Mouse (Mus musculus) heart, embryonic 13.5 days (tissue): ENCODE measurements around the gene Gjc2. TPM values are rescaled to one million over a fixed set of nuclear protein-coding genes. Genes with fewer than 3 reads are reported as not detected.

Experiments
- ATAC-seq: fragments of 200-750 bp; cut with Nextera tagmentation; 2 replicates; pipeline ENCODE4 v1.8.0; 2017; ENCODE audit warnings: moderate TSS enrichment; ENCODE audit not compliant: insufficient number of reproducible peaks, low FRiP score, low TSS enrichment; ENCODE audit errors: extremely low read depth
- H3K27ac ChIP-seq: fragments of 300-500 bp; sonication (generic); replicated peaks from 2 replicates; pipeline ENCODE4 v1.5.1; 2015; ENCODE audit warnings: moderate library complexity, mild to moderate bottlenecking, inconsistent platforms
- H3K27me3 ChIP-seq: fragments of 300-500 bp; sonication (generic); replicated peaks from 2 replicates; pipeline ENCODE4 v1.6.1; 2015; ENCODE audit warnings: mild to moderate bottlenecking, inconsistent platforms
- H3K36me3 ChIP-seq: fragments of 300-500 bp; sonication (generic); 2 replicates; pipeline ENCODE4 v1.6.1; 2015; ENCODE audit warnings: mild to moderate bottlenecking, inconsistent platforms
- H3K4me1 ChIP-seq: fragments of 300-500 bp; sonication (generic); 2 replicates; pipeline ENCODE4 v1.6.1; 2015; ENCODE audit warnings: inconsistent platforms
- H3K4me2 ChIP-seq: fragments of 300-500 bp; sonication (generic); 2 replicates; pipeline ENCODE4 v1.6.1; 2015; ENCODE audit warnings: inconsistent platforms, mild to moderate bottlenecking, moderate library complexity
- H3K4me3 ChIP-seq: fragments of 300-500 bp; sonication (generic); 2 replicates; pipeline ENCODE4 v1.5.1; 2015; ENCODE audit warnings: moderate library complexity, mild to moderate bottlenecking, inconsistent platforms
- H3K9ac ChIP-seq: fragments of 300-500 bp; sonication (generic); 2 replicates; pipeline ENCODE4 v1.6.1; 2015; ENCODE audit warnings: inconsistent platforms, mild to moderate bottlenecking, moderate library complexity
- H3K9me3 ChIP-seq: fragments of 300-500 bp; sonication (generic); 2 replicates; pipeline ENCODE4 v1.6.1; 2016; ENCODE audit warnings: inconsistent platforms
- WGBS: fragments of 180-500 bp; shearing (Covaris S2); methylation state at CpG from one replicate; pipeline ENCODE4 v1.1.7; 2015; ENCODE audit warnings: mixed read lengths; 5-methylcytosine and 5-hydroxymethylcytosine counted together
- polyA plus RNA-seq: library from polyadenylated mRNA; unstranded; fragments of >200 nt; fragmentation: Nextera tagmentation; extraction: Ambion mirVana; gene quantifications from 2 replicates; pipeline ENCODE4 v1.2.1, GENCODE M21; 2015

The Gjc2 gene
- polyA plus RNA-seq, 1 experiment from 2014 or later: 0.28 TPM

GRCm38 (mm10) chr11:59135051-59135820 lies 47.8 kb downstream of the Gjc2 start:
- no peaks in the 10 kb centered on the region for H3K9me3 ChIP-seq
- peaks cover 64% of the 10 kb centered on the region for H3K27me3 ChIP-seq
- H3K4me1 ChIP-seq: peaks cover 56% of the 10 kb centered on the region
- WGBS: 21% methylated on average over 55 of the region's 55 CpGs
- peak overlapping the region; percentile 70 for H3K4me2 ChIP-seq
- no peak overlapping the region for H3K27ac ChIP-seq
- peak overlapping the region; percentile 86 for H3K9ac ChIP-seq
- peak overlapping the region; percentile 36 for H3K4me3 ChIP-seq
- no peak for ATAC-seq
- H3K36me3 ChIP-seq: peaks cover 46% of the 10 kb centered on the region

GRCm38 (mm10) chr11:59134373-59134997 lies 48.5 kb downstream of the Gjc2 start:
- Histone ChIP-seq H3K9ac (peak overlapping the region; percentile 86), H3K9me3 (no peaks in the 10 kb centered on the region), H3K4me3 (peak overlapping the region; percentile 35), H3K27ac (0 out of 2 replicates have a peak overlapping the region, but pooled peaks have one; percentile 12), H3K4me1 (peaks cover 49% of the 10 kb centered on the region), H3K36me3 (peaks cover 54% of the 10 kb centered on the region), H3K4me2 (peak overlapping the region; percentile 70), H3K27me3 (peaks cover 64% of the 10 kb centered on the region)
- ATAC-seq: no peak
- 11% methylated on average over 35 of the region's 35 CpGs for WGBS

- H3K36me3 ChIP-seq: peaks cover 67% of the 10 kb centered on the region
- H3K4me2 ChIP-seq: no peak overlapping the region
- H3K4me3 ChIP-seq: no peak overlapping the region
- H3K27me3 ChIP-seq: peaks cover 56% of the 10 kb centered on the region
- peaks cover 28% of the 10 kb centered on the region for H3K4me1 ChIP-seq
- no peak overlapping the region for H3K9ac ChIP-seq
- no peak for ATAC-seq
- H3K9me3 ChIP-seq: no peaks in the 10 kb centered on the region
- no peak overlapping the region for H3K27ac ChIP-seq
- WGBS: 83% methylated on average over 2 of the region's 3 CpGs
These were observed 50.9 kb downstream of the Gjc2 start for GRCm38 (mm10) chr11:59132065-59132464.

- WGBS: 74% methylated on average over 18 of the region's 18 CpGs
- Histone ChIP-seq H3K36me3 (peaks cover 74% of the 10 kb centered on the region), H3K27me3 (peaks cover 50% of the 10 kb centered on the region)
These were observed 51.6 kb downstream of the Gjc2 start for GRCm38 (mm10) chr11:59131348-59131919.

GRCm38 (mm10) chr11:59130782-59131181 lies 52.2 kb downstream of the Gjc2 start:
- peaks cover 15% of the 10 kb centered on the region for H3K4me1 ChIP-seq
- no peak overlapping the region for H3K9ac ChIP-seq
- no peak overlapping the region for H3K4me3 ChIP-seq
- WGBS: 73% methylated on average over 9 of the region's 9 CpGs
- peaks cover 78% of the 10 kb centered on the region for H3K36me3 ChIP-seq
- H3K9me3 ChIP-seq: no peaks in the 10 kb centered on the region
- H3K27ac ChIP-seq: no peak overlapping the region
- no peak for ATAC-seq
- peaks cover 43% of the 10 kb centered on the region for H3K27me3 ChIP-seq
- H3K4me2 ChIP-seq: no peak overlapping the region

More at GRCm38 (mm10) chr11:59131348-59131919, 51.6 kb downstream of the Gjc2 start:
- no peak for ATAC-seq
- H3K4me1 ChIP-seq: peaks cover 22% of the 10 kb centered on the region
- H3K27ac ChIP-seq: no peak overlapping the region
- H3K9ac ChIP-seq: no peak overlapping the region
- H3K4me2 ChIP-seq: no peak overlapping the region
- no peaks in the 10 kb centered on the region for H3K9me3 ChIP-seq
- H3K4me3 ChIP-seq: no peak overlapping the region

Other genes starting within 250 kb of the Gjc2 start
- 151 and 166 TPM in 2 replicates for gene Rnf187, start 244.3 kb downstream of the Gjc2 start, polyA plus RNA-seq
- gene Hist3h2ba, start 234.3 kb downstream of the Gjc2 start, polyA plus RNA-seq: 14.4 and 14.9 TPM in 2 replicates
- 26.4 and 28.5 TPM in 2 replicates for gene Hist3h2a, start 228.5 kb downstream of the Gjc2 start, polyA plus RNA-seq
- gene Trim17, start 228.5 kb downstream of the Gjc2 start, polyA plus RNA-seq: 0.43 and 0.76 TPM in 2 replicates
- 25.6 and 28.2 TPM in 2 replicates for gene Trim11, start 205.1 kb downstream of the Gjc2 start, polyA plus RNA-seq
- 38.9 and 44.4 TPM in 2 replicates for gene Obscn, start 46.8 kb downstream of the Gjc2 start, polyA plus RNA-seq
- 8.1 and 8.7 TPM in 2 replicates for gene Iba57, start 19.5 kb downstream of the Gjc2 start, polyA plus RNA-seq
- gene Guk1, start 9.0 kb upstream of the Gjc2 start, polyA plus RNA-seq: 114 and 123 TPM in 2 replicates
- 105 and 117 TPM in 2 replicates for gene Mrpl55, start 19.3 kb upstream of the Gjc2 start, polyA plus RNA-seq
- 22.6 and 23.1 TPM in 2 replicates for gene 2310033P09Rik, start 25.1 kb upstream of the Gjc2 start, polyA plus RNA-seq
- gene Arf1, start 45.1 kb upstream of the Gjc2 start, polyA plus RNA-seq: 582 and 610 TPM in 2 replicates
- not detected in 2 replicates for gene Wnt3a, start 107.5 kb upstream of the Gjc2 start, polyA plus RNA-seq
- gene Wnt9a, start 123.7 kb upstream of the Gjc2 start, polyA plus RNA-seq: 2.8 and 2.9 TPM in 2 replicates
- not detected in 2 replicates for gene Prss38, start 192.4 kb upstream of the Gjc2 start, polyA plus RNA-seq